Mouse (Mus musculus) olfactory bulb, adult 2 months (tissue): ENCODE results near the gene Dnmt3l.

Experiments used
- CTCF ChIP-seq: fragments of 200-500 bp; IDR thresholded peaks from 2 replicates; pipeline ENCODE4 v1.5.1; 2012; ENCODE audit warnings: low read depth, mild to moderate bottlenecking, low read length, moderate library complexity; ENCODE audit not compliant: insufficient read depth
- POLR2A ChIP-seq: fragments of 200-500 bp; IDR thresholded peaks from 2 replicates; pipeline ENCODE4 v1.6.1; 2012; ENCODE audit warnings: mild to moderate bottlenecking, low read depth, low read length, moderate library complexity; ENCODE audit not compliant: insufficient read depth

DNA sequence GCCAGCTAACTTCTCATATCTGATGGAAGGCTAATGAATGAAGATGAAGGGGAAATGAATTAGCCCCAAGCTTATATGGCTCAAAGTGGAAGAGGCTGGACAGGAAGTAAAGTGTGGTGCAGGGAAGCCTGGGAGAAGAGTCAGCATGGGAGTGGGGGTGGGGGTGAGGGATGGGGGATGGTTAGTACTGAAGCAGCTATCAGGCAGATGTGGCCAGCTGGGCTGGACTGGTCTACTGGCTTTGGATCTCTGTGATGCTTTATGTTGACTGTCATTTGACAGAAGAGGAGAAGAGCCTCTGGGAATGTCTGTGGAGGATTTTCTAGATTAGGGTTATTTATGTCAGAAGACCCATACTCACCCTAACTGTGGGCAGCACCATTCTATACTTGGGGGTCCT, 53.5 kb downstream of the Dnmt3l start:
- no peak for TF ChIP-seq CTCF
- no peak for TF ChIP-seq POLR2A
